Mouse (Mus musculus): Measurements from ENCODE around the gene Mgat1.
"Not testable (repeated sequence)": the region's sequence is repeated elsewhere in the genome, so short reads cannot be mapped to it uniquely, and the experiment has no call there.

The Mgat1 gene

GRCm38 (mm10) chr11:49264622-49265021, 20.6 kb downstream of the Mgat1 start:
- no peak for DNase-seq (ENCODE audit: low spot score)

GRCm38 (mm10) chr11:49265101-49265500, 21.1 kb downstream of the Mgat1 start:
- no peak for DNase-seq (ENCODE audit: low spot score)

DNA sequence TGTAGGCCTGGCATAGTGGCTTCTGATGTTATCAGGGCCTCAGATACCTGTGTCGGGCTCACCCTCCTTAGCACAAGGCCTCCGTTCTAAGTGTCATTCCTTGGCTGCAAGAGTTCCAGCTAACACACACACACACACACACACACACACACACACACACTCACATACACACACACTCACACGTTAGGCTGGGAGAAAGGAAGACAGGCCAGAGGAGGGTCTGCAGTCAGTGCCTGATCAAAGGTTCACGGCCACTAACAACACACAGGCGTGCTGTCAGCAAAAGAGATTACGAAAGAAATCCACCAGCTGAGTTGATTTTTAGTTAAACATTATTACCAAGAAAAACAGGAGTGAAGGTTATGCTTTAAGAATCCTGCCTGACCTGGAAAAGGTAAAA, 22.7 kb downstream of the Mgat1 start:
- DNase-seq (ENCODE audit: low spot score) = no peak

DNA sequence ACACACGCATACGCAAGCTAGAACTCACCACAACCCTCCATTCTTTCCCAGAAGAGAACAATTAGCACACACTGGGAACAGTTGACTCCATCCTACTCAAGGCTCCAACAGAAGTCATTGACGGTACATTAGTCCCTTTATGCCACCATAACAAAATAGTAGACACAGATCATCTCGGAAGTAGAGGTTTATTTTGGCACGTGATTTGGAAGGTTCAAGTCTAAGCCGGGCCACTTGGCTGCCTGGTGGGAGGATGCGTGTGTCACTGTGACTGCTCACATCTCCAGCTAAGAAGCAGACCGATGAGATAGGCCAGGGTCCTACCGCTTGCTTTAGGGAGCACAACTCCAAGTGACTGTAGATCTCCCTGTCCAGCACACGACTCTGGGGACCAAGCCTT, 23.3 kb downstream of the Mgat1 start:
- DNase-seq (ENCODE audit: low spot score) = no peak

- DNase-seq (ENCODE audit: low spot score) = no peak
Measured at GRCm38 (mm10) chr11:49267970-49268579, 24.1 kb downstream of the Mgat1 start.

DNA sequence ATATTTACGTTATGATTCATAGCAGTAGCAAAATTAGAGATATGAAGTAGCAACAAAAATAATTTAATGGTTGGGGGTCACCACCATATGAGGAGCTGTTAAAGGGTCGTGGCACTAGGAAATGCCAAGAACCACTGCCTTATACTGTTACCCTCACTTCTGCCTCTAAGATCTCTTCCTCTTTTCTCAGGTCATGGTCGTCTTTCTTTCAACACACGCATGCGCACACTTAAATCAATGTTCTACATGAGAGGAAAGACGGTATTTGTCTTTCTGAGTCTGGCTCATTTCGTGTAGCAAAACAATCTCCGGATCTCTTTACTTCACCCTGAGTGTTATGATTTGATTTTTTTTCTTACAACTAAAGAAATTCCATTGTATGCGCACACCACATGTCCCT, 25.8 kb downstream of the Mgat1 start:
- DNase-seq (ENCODE audit: low spot score) = no peak

- DNase-seq (ENCODE audit: low spot score) = no peak
Measured at GRCm38 (mm10) chr11:49270368-49270767, 26.4 kb downstream of the Mgat1 start.

DNA sequence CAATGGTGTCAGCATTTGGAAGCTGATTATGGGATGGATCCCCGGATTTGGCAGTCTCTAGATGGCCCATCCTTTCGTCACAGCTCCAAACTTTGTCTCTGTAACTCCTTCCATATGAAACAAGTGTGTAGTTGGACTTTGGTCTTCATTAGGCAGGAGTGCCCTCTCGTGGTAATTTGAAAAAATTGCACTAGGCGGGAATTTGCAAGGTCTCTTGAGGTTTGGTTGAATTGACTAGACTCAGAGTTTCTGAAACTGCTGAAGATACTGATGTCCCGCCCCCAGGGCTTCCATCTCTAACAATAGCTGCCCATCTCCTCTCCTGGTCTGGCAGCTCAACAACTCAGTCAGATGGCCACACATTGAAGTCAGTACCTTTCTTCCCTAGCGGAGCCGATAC, 27.3 kb downstream of the Mgat1 start:
- no peak for DNase-seq (ENCODE audit: low spot score)

DNA sequence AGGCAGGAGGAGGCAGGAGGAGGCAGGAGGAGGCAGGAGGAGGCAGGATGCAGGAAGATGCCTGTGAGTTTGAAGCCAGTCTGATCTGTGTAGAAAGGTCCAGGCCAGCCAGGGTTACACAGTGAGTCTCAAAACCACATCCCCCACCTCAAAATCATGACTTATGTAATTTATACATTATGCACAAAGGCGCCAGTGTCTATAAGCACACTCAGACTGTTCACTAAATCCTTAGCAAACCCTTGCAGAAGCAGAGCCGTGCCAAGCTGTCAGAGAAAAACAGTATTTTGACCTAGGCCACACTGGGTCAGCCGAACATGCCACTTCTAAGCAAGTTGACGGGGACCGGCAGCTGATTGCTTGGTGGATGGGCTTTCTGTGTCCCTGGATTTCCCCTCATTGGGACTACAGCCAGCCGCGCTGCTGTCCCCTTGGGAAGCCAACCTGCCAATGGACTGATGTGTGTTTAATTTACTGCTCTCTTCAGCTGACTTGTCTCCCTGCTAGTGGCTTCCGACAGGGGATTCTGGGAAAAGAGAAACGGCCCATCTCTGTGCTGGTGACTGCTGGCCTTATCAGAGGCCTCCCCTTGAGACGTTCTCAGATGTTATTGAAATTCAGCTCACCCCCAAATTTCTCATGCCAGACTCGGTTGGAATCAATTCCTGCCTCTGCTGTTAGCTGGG, 30.0 kb downstream of the Mgat1 start:
- no peak for DNase-seq (ENCODE audit: low spot score)

- no peak for DNase-seq (ENCODE audit: low spot score)
Measured at GRCm38 (mm10) chr11:49278222-49278621, 34.2 kb downstream of the Mgat1 start, which contains the start of gene Olfr1393. Gene Olfr1393, plus strand, starts transcription at chr11:49278304.

- not testable (repeated sequence) for DNase-seq (ENCODE audit: low spot score)
Measured at GRCm38 (mm10) chr11:49284982-49285381, 41.0 kb downstream of the Mgat1 start, which contains the start of gene Olfr1392. Gene Olfr1392, plus strand, starts transcription at chr11:49285282.

DNA sequence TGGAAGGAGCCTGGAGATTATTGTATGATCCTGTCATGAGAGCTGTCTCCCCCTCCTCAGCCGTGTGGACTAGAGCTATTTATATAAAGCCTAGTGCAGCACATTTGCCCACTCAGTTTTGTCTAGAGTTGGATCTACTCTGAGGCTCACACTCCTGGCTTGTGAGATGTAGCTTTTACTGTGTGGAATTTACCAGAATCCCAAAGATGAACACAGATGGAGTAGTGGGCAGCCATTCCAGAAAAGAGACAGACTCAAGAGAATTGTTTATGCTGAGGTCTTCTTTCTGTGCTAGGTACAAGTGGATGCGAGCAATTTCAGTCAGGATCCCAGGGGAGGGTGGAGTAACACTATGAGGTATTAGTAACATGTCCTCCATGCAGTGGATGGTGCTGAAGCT, 43.3 kb downstream of the Mgat1 start:
- no peak for DNase-seq (ENCODE audit: low spot score)

GRCm38 (mm10) chr11:49292777-49293176, 48.8 kb downstream of the Mgat1 start:
- no peak for DNase-seq (ENCODE audit: low spot score)

- DNase-seq (ENCODE audit: low spot score) = no peak
Measured at GRCm38 (mm10) chr11:49304441-49304840, 60.5 kb downstream of the Mgat1 start, which contains the start of gene Olfr10. Gene Olfr10, plus strand, starts transcription at chr11:49304741.

DNA sequence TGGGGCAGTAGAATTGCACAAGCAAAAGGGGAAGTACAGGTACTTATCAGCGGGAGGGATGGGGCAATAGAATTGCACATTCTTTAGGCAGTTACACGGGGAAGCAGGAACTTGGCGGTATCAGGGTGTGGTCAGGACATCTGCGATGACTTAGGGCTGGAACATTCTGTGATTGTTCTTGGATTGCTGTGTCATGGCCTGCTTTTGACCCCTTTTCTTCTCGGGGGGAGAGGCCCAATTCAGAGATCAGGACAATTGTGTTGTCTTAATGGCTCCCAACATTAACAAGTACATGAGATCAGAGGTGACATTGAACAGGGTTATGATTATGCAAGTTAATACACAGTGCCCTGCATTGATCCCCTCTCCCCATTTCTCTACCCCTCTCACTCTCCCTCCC, 64.6 kb downstream of the Mgat1 start:
- DNase-seq (ENCODE audit: low spot score) = not testable (repeated sequence)
